Mouse (Mus musculus) E14TG2a.4 (cell line): Measurements from ENCODE around the gene Gale.

ENCODE experiments used
- CTCF ChIP-seq: conservative IDR thresholded peaks from 2 replicates; pipeline ENCODE4 v1.5.1; 2014; ENCODE audit warnings: low read length
- NANOG ChIP-seq: IDR thresholded peaks from 2 replicates; pipeline ENCODE4 v1.6.1; 2014; ENCODE audit warnings: borderline replicate concordance, low read length, mixed read lengths
- POU5F1 ChIP-seq: IDR thresholded peaks from 2 replicates; pipeline ENCODE4 v1.6.1; 2014; ENCODE audit warnings: low read length, borderline replicate concordance

DNA sequence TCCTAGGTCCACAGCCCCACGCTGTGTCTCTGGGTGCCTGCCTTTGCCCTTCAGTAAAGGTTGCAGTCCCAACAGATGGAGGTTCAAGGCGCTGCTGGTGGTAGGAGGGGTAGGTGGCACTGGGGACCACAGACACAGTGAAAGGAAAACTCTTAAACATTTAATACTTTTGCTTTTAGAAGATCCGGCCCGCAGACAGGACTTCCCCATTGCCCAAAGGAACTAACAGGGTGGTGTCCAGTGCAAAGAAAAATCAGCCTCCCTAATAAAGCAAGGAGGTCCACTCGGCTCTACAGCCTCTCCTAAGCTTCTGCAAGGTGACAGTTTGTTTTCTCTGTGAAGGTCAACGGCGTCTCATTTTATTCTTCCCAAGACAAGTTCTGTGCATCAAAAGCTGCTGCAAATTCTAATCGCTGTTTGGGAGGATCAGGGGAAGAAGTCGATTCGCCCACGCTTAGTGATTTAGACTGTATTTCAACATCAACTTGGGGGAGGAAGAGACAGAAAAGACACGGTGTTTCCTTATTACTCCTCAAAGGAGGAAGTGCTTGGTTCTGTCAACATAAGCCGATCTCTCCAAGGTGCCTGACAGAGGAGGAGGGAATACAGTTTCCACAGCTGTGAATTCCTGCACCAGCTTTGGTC, 44.8 kb upstream of the Gale start:
- TF ChIP-seq CTCF (no peak), NANOG (no peak), POU5F1 (no peak)
